Mouse (Mus musculus) kidney, postnatal 36 days (tissue): Measurements from ENCODE around the gene Ctsw.
A peak's percentile ranks its signal among the peaks of the same experiment; 100 is the strongest.

ENCODE experiments used
- DNase-seq, 2 experiments: peaks; one replicate each; pipeline ENCODE4 v3.0.0; 2021 to 2022; ENCODE audit warnings: mixed read lengths in 2 of 2

The Ctsw gene

DNA sequence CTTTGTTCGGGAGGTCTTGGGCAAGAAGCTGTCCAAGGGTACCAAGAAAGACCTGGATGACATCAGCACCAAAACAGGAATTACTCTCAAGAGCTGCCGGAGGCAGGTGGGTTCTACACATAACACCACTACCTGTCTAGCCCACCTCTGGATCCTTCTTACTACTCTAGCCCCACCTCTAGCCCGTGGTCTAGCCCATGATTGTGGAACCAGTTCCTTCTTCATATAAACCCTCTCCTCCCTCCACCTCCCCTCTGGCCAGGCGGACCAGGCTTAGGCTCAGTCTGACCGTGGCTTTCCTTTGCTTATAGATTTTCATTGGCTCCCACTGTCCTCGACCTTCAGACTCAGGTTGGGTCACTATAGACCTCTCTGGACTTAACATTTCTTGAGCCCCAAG, 6.9 kb downstream of the Ctsw start:
- DNase-seq, result no peak

- DNase-seq, result peak; percentile 87 to 92
Measured at GRCm38 (mm10) chr19:5460465-5460911, 7.8 kb downstream of the Ctsw start, which contains the start of gene Fibp. Gene Fibp, plus strand, starts transcription at chr19:5460615.

DNA sequence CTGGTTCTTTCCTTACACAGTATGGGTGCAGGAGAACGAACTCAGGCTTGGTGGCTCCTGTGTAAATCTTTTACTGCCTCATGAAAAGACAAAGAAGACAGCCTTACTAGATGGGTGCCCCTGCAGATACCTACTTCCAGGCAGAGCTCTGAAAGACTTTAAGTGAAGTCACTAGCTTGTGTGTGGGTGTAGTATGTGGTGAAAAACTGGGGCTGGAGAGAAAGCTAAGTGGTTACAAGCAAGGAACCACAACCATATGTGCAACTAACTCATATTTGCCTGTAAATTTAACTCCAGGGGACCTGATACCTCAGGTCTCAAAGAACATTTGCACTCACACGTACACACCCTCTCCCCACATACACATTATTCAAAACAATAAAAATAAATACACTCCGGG, 8.4 kb downstream of the Ctsw start:
- no peak for DNase-seq

- peak; percentile 47 to 58 for DNase-seq
Measured at GRCm38 (mm10) chr19:5459019-5459418, 9.3 kb downstream of the Ctsw start.

DNA sequence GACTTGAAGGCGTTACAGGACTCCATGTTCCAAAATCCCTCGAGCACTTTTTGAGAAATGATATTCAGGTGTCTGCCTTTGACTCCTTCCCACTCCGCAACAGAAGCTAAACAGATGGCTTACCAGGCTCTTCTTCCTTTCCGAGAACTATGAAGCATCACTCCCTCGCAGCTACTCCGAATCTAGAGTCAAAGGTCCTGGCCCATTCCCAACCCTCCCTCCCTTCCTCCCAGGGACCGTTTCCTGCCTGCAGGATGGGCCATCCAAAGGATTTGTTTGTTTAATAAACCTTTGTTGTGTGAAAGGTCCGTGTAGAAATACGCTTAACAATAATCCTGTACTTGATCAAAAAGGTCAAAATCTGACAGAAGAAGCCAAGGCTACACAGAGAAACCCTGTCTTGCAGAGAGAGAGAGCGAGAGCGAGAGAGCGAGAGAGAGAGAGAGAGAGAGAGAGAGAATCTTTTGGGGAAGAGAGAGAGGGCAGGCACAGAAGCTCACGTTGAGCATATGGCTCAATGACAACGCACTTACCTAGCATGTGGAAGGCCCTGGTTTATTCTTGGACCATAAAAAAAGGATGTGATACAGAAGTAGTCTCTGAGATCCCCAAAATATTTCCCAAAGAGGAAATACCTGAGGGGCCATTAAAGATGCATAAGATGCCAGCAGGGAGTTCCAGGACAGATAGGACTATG, 10.4 kb downstream of the Ctsw start, which contains the start of gene Ccdc85b:
Gene Ccdc85b, minus strand, starts transcription at position 149 of the 697 bp plus-strand sequence.
- DNase-seq, result no peak

GRCm38 (mm10) chr19:5456922-5457745, 11.2 kb downstream of the Ctsw start:
- DNase-seq, result peak; percentile 97 to 99

DNA sequence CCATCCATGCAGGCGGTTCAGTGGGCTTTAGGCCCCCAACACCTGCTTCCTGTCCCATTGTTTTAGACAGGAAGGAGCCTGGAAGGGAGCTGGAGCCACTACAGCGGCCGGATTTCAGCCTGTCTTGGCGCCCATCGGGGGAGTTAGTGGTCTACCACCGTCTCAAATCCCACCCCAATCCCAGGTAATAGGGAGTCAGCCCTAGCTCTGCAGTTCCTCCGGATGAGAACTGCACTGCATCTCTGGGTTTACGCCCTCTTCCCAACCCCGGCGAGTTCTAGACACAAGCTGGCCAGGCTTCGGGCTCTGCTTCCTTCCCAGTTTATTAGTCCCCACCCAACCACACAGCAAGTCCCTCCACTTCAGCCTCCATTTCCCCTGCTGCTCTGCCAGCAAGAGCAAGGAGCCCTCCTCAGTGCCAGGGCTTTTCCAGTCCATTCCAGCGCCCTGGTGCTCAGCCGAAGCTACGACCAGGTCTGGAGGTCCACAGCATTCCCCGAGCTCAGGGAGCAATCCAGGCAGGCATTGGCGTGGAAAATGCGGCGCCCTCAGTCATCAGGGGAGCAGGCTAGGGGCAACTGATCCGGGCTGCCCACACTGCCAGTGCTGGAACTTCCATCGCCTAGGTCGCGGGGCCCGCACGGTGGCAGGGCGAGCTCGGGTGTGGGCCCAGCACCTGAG, 11.9 kb downstream of the Ctsw start:
- DNase-seq, result peak; percentile 49 to 57

DNA sequence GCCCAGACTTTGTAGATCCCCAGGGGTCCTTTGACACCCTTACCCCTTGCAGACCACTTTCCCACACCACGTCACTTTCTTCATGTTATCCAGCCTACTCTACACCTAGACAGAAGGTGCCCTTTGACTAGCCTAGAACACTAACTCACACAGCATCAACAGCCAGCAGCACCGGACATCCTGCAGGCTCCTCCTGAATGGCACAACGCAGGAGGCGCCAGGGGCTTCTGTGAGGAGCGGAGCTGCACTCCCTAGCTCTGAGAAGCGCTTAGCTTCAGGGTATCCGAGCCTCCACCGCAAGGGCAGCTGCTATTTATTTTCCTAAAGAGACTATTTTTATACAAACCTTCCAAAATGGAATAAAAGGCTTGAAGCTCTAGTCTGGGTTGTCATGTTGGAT, 12.7 kb downstream of the Ctsw start:
- DNase-seq, result peak in 1 of 2 experiments; percentile 31

GRCm38 (mm10) chr19:5455037-5455436, 13.3 kb downstream of the Ctsw start:
- DNase-seq, result no peak

DNA sequence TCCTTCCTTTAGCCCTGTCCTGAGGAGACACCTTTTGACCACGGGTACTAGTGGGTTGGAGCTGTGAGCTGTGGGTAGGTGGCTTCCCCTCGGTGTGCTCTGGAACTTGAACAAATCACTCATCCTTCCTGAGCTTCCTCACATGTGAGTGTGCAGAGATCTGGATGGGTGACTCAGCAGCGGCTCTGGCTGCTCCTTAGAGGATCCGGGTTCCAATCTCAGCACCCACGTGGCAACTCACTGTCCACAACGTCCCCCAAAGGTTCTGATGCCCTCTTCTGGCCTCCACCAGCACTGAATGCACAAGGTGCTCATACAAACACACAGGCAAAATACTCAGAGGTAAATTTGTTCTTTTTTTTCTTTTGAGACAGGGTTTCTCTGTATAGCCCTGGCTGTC, 16.5 kb downstream of the Ctsw start:
- no peak for DNase-seq

DNA sequence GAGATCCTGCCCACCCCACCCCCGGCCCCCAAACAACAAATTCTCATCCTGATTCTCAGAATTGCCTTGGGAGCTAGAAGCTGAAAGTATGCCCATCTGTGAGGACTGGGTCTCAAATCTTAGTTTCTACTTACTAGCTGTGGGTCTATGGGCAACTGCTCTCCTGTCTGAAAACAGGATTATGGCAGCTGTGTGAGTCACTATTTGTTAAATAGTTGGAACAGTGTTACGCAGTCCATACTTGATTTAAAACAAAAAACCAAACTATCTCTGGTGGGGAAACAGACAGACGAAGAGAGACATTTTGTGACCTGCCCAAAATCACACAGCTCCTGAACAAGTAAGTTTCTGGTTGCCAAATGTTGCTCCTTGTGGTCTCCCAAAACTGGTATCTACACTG, 18.6 kb downstream of the Ctsw start:
- no peak for DNase-seq

DNA sequence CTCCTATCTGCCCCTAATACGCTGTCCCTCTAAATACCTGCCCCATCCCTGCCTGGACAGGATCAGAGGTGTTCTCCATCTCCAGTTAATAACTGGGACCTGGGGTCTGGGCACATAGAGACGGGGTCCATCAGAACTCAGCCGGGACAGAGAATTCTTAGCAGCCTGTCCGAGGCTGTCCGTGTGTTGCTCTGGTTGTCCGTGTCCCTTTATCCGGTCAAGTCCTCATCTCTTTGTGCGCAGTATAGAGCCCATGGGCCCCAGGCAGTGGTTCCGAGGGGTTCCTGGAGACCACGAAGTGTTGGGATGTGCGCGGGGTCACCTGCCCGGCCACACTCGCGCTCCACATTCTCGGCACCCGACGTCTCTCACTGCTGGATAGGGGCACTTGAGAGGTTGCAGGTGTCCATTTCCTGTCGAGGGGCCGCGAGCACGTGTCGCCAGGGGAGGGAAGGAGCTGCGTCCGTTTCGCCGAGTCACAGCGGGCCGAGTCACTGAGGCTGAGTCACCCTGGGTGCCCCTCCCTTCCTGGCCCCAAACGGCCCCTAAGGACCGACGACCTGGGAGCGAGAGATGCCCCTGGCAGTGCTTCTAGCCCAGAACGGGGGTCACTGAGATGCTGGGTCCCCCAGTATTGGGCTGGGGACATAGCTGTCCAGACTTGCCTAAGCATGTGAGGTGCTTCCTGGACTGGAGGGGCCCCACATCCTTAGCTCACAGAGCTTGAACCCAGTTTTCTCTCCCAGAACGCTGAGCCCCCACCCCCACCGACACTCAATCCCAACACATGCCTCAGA, 19.8 kb downstream of the Ctsw start:
- DNase-seq, result peak in 1 of 2 experiments; percentile 33

DNA sequence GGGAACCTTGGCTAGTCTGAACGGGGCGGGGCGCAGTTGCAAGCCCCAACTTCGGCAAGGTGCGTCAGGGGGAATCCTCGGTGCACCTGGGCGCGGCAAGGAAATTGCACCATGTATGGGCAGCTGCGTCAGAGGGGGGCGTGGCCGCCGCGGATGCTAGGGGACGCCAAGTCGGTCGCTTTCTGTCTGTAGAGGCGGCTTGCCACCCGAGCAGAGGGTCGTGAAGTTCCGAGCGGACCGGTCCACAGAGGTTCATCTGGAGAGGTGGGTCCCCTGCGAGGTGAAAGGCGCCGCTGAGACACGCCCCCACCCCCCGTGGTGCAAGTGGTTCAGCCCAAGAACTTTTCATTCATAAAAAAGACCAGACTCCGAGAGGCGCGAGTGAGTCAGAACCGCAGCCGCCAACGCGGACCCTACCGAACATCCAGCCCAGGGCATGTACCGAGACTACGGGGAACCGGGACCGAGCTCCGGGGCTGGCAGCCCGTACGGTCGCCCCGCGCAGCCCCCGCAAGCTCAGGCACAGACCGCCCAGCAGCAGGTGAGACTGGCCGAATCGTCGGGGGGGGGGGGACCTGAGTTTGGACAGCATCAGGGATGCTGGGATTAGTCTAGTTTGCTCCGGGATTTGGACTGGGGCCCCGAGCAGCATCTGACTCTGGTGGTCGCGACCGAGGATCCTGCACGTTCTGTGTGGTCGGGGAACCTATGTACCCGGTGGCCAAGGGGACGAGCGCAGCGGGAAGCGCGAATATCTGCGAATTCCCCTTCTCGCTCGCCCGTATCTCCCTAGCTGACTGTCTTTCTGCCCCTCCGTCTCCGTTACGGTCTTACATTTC, 20.6 kb downstream of the Ctsw start, which contains the start of gene Fosl1:
Gene Fosl1, plus strand, starts transcription at position 33 of the 839 bp plus-strand sequence.
- peak; percentile 61 to 85 for DNase-seq

DNA sequence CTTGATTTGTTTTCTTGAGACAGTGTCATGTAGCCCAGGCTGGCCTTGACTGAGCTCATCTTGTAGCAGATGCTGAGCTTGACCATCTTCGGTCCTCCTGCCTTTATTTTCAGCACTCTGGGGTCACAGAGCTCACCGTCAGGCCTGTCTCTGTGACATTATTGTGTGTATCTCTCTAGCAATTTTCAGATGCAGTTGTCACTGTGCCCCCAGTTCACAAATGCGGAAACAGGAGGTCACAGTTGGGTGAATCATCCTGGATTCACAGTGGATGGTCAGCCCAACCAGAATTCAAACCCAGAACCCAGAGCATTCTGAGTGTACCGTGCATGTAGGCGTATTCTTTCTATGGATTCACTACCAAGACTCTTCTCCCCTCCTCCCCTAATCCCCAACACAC, 22.6 kb downstream of the Ctsw start:
- no peak for DNase-seq

- peak; percentile 64 to 69 for DNase-seq
Measured at GRCm38 (mm10) chr19:5444954-5445353, 23.4 kb downstream of the Ctsw start.

- no peak for DNase-seq
Measured at GRCm38 (mm10) chr19:5444371-5444908, 23.9 kb downstream of the Ctsw start.

DNA sequence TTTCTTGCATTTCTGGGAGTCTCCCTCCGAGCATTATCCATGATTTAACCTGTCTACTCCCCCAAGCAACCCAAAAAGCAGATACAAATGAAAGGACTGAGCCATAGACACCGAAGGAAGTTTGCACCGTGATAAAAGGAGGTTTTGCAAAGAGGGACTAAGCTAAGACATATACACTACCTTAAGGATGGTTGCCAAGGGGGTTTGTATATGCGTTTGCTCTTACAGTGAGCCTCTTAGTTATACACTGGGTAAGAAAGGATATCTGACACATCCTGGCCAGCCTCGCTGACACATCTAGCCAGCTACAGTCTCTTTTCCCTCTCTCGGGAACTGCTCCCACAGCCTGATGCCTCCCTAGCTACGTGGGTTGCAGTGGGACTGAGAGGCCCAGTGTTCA, 34.4 kb downstream of the Ctsw start:
- DNase-seq, result no peak

DNA sequence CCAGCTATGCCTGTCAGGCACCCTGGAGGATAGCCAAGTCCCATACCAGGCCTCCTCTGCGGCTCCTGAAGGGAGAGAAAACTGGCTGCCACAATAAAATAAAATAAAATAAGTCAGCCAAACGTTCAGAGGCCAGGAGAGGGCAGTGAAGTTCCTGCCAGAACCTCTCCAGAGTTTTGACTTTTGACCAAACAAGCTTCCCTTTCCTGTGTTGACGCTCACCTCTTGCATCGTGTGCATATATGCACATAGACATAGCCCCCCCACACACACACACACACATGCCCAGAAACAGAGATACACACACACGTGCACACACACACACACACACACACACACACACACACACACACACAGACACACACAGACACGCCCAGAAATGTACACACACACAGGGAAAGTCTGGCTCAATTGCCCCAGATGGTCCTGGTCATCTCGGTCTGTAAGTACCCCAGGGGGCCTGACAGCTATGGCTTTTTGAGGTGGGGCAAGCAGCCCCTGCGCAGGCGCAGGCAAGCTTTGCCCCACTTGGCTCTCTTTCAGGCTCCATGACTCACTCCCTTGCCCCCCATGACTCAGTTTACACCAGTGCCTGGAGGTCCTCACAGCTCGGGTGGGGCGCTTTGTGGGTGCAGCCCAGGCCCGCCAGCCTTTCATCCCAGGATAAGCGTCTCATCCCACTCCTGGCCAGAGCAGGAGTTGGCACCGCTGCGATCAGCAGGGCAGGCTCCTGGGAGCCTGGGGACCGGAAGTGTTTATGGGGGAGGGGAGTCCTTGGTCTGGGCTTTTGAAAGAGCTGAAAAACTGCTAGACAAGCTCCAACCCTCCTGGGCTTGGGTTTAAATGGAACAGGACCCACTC, 35.1 kb downstream of the Ctsw start:
- peak; percentile 75 for DNase-seq

DNA sequence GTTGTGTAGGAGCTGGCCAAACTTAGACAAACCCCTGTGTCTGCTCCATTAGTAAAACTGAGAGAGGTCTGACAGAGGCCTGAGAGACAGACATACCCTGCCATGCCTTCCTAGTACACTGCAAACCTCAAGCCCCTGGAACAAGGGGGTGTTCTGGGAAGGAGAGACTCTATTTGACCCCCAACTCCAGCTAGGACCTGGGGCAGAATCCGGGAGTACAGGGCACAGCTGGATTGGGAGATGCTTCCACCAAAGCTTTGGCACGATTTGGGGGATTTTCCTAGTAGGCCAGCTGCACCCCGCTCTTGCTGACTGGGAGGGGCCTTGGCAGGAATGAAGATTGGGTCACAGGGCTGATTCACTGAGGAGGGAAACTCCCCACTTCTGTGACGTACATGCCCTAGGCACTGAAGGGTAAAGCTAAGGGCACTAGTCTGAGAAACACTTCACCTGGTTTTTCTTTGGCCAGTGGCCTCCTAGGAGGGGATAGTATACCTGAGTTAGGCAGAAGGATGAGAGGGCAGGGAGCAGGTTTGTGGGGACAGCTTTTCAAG, 36.3 kb downstream of the Ctsw start:
- DNase-seq, result no peak

GRCm38 (mm10) chr19:5430408-5430807, 37.9 kb downstream of the Ctsw start:
- DNase-seq, result no peak
